Mouse (Mus musculus) brain, embryonic 14.5 days (tissue): Measurements from ENCODE around the gene Ceacam9.

Experiments
- CTCF ChIP-seq: fragments of 200-500 bp; IDR thresholded peaks from 2 replicates; pipeline ENCODE4 v1.5.1; 2012; ENCODE audit warnings: inconsistent platforms, mild to moderate bottlenecking, moderate library complexity, borderline replicate concordance; ENCODE audit not compliant: insufficient read depth, insufficient read length; ENCODE audit errors: extremely low read depth
- POLR2A ChIP-seq: fragments of 200-500 bp; IDR thresholded peaks from 2 replicates; pipeline ENCODE4 v1.6.1; 2012; ENCODE audit warnings: mild to moderate bottlenecking, inconsistent platforms, borderline replicate concordance; ENCODE audit not compliant: poor library complexity, insufficient read depth, insufficient read length, severe bottlenecking; ENCODE audit errors: extremely low read depth

GRCm38 (mm10) chr7:16761630-16762029 lies 39.9 kb downstream of the Ceacam9 start:
- TF ChIP-seq CTCF = no peak
- no peak for TF ChIP-seq POLR2A
